Mouse (Mus musculus) hindbrain, postnatal 0 days (tissue): ENCODE data around the gene Tenm4. TPM values are rescaled to one million over a fixed set of nuclear protein-coding genes. Genes with fewer than 3 reads are reported as not detected.

ENCODE experiments used
- ATAC-seq: fragments of 200-750 bp; cut with Nextera tagmentation; 2 replicates; pipeline ENCODE4 v1.8.0; 2017; ENCODE audit warnings: mild to moderate bottlenecking, moderate TSS enrichment, moderate library complexity
- DNase-seq: peaks from one replicate; pipeline ENCODE4 v3.0.0-alpha.2; 2015; ENCODE audit warnings: low spot score
- H3K27ac ChIP-seq: fragments of 300-500 bp; sonication (generic); 2 replicates; pipeline ENCODE4 v1.5.1; 2014; ENCODE audit warnings: mild to moderate bottlenecking
- H3K27me3 ChIP-seq: fragments of 300-500 bp; sonication (generic); 2 replicates; pipeline ENCODE4 v1.6.1; 2014; ENCODE audit warnings: low read length, mixed read lengths; ENCODE audit not compliant: insufficient read depth
- H3K36me3 ChIP-seq: fragments of 300-500 bp; sonication (generic); 2 replicates; pipeline ENCODE4 v1.6.1; 2014; ENCODE audit warnings: low read length, mixed read lengths; ENCODE audit not compliant: insufficient read depth
- H3K4me1 ChIP-seq: fragments of 300-500 bp; sonication (generic); 2 replicates; pipeline ENCODE4 v1.6.1; 2014; ENCODE audit warnings: antibody characterized with exemption, low read length, mixed read lengths; ENCODE audit not compliant: insufficient read depth
- H3K4me2 ChIP-seq: fragments of 300-500 bp; sonication (generic); 2 replicates; pipeline ENCODE4 v1.6.1; 2014; ENCODE audit warnings: low read depth, mild to moderate bottlenecking, low read length, moderate library complexity, mixed read lengths
- H3K4me3 ChIP-seq: fragments of 300-500 bp; sonication (generic); 2 replicates; pipeline ENCODE4 v1.5.1; 2014; ENCODE audit warnings: low read length
- H3K9ac ChIP-seq: fragments of 300-500 bp; sonication (generic); replicated peaks from 2 replicates; pipeline ENCODE4 v1.6.1; 2014; ENCODE audit warnings: mild to moderate bottlenecking, low read length, moderate library complexity, mixed read lengths
- H3K9me3 ChIP-seq: fragments of 300-500 bp; sonication (generic); 2 replicates; pipeline ENCODE4 v1.6.1; 2016; ENCODE audit warnings: low read length, mixed read lengths
- CTCF ChIP-seq: IDR thresholded peaks from 2 replicates; pipeline ENCODE4 v1.5.1; 2016; ENCODE audit warnings: antibody characterized with exemption, control low read depth, low read depth
- WGBS: fragments of 180-500 bp; shearing (Covaris S2); extraction: QIAGEN DNeasy Blood & Tissue Kit; methylation state at CpG from one replicate; pipeline ENCODE4 v1.1.7; 2014; 5-methylcytosine and 5-hydroxymethylcytosine counted together
- polyA plus RNA-seq: library from polyadenylated mRNA; unstranded; fragments of >200 nt; fragmentation: Nextera tagmentation; extraction: Ambion mirVana; gene quantifications from 2 replicates; pipeline ENCODE4 v1.2.1, GENCODE M21; 2015
- total RNA-seq: library from RNA; depleted of rRNA; stranded (reverse); fragments of >200 nt; gene quantifications from 2 replicates; pipeline ENCODE4 v1.2.3, GENCODE M21; 2014

Tenm4 gene
- total and polyA plus RNA-seq, 2 experiments from 2014 or later: 24.1 to 49.7 TPM

- Histone ChIP-seq H3K4me2 (no peak overlapping the region), H3K27ac (no peak overlapping the region), H3K9me3 (no peaks in the 10 kb centered on the region), H3K27me3 (no peaks in the 10 kb centered on the region), H3K36me3 (no peaks in the 10 kb centered on the region), H3K4me3 (no peak overlapping the region), H3K9ac (no peak overlapping the region), H3K4me1 (0 out of 2 replicates have a peak, but pooled peaks cover 5% of the 10 kb centered on the region)
- no peak for TF ChIP-seq CTCF
- 68% methylated on average over 12 of the region's 12 CpGs for WGBS
- DNase-seq (no peak), ATAC-seq (no peak)
Observed at GRCm38 (mm10) chr7:96755459-96756094, 584.5 kb downstream of the Tenm4 start.

- H3K4me1 ChIP-seq: 0 out of 2 replicates have a peak, but pooled peaks cover 5% of the 10 kb centered on the region
- no peaks in the 10 kb centered on the region for H3K9me3 ChIP-seq
- ATAC-seq (no peak), DNase-seq (no peak)
- H3K4me2 ChIP-seq: no peak overlapping the region
- no peak overlapping the region for H3K4me3 ChIP-seq
- H3K9ac ChIP-seq: no peak overlapping the region
- H3K27ac ChIP-seq: no peak overlapping the region
- 50% methylated on average over 10 of the region's 10 CpGs for WGBS
- no peak for TF ChIP-seq CTCF
- no peaks in the 10 kb centered on the region for H3K27me3 ChIP-seq
- H3K36me3 ChIP-seq: no peaks in the 10 kb centered on the region
Observed at GRCm38 (mm10) chr7:96756104-96756742, 585.2 kb downstream of the Tenm4 start.

GRCm38 (mm10) chr7:96757067-96757466, 586.0 kb downstream of the Tenm4 start:
- 82% methylated on average over 8 of the region's 8 CpGs for WGBS
- H3K9ac ChIP-seq: no peak overlapping the region
- no peak for TF ChIP-seq CTCF
- H3K27me3 ChIP-seq: no peaks in the 10 kb centered on the region
- H3K4me2 ChIP-seq: no peak overlapping the region
- H3K27ac ChIP-seq: no peak overlapping the region
- 0 out of 2 replicates have a peak, but pooled peaks cover 5% of the 10 kb centered on the region for H3K4me1 ChIP-seq
- H3K4me3 ChIP-seq: no peak overlapping the region
- no peaks in the 10 kb centered on the region for H3K9me3 ChIP-seq
- DNase-seq (no peak), ATAC-seq (no peak)
- no peaks in the 10 kb centered on the region for H3K36me3 ChIP-seq

DNA sequence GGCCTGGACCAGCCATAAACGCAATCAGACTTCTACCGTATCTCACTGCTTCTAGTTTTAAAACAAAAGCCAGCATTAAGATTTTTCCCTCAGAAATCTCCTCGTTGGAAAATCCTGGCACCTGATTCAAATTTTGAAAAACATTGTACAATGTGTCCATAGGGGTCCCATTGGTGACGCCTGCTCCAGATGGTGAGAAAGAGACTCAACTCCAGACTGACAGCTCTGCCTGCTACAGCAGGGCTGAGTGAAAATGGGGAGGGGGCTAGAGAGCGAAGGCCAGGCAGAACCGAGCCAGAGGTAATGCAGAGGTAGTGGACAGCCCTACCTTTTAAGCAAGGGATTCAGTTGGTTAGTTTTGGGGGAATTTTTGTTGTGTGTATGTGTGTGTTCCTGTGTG, 589.2 kb downstream of the Tenm4 start:
- Histone ChIP-seq H3K9ac (no peak overlapping the region), H3K4me1 (0 out of 2 replicates have a peak, but pooled peaks cover 5% of the 10 kb centered on the region), H3K27ac (no peak overlapping the region), H3K9me3 (no peaks in the 10 kb centered on the region), H3K27me3 (no peaks in the 10 kb centered on the region), H3K36me3 (no peaks in the 10 kb centered on the region), H3K4me3 (no peak overlapping the region), H3K4me2 (no peak overlapping the region)
- DNase-seq (no peak), ATAC-seq (no peak)
- WGBS: 46% methylated on average over 6 of the region's 6 CpGs
- TF ChIP-seq CTCF: no peak

DNA sequence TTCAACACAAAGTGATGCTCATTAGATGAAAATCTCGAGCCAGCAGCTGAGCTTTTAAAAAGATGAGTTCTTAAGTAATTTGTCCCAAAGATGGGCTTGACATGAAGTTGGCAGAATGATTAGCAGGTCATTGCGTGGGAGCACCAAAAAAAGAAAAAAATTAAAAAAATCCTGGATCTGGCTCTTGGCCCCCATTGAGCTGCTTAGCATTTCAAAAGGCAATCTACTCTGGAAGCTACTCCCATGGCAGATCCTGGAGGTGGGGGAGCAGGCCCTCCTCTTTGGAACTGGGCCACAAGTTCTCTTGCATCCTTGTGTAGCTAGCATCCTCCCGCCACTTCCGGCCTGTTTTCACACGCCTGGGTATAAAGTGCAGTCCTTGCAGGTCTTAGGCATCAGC, 590.1 kb downstream of the Tenm4 start:
- Histone ChIP-seq H3K4me3 (no peak overlapping the region), H3K27me3 (no peaks in the 10 kb centered on the region), H3K9me3 (no peaks in the 10 kb centered on the region), H3K9ac (no peak overlapping the region), H3K4me1 (0 out of 2 replicates have a peak, but pooled peaks cover 4% of the 10 kb centered on the region), H3K4me2 (no peak overlapping the region), H3K27ac (no peak overlapping the region), H3K36me3 (no peaks in the 10 kb centered on the region)
- 27% methylated on average over 5 of the region's 5 CpGs for WGBS
- no peak; the same call in 1 of the 2 replicates for ATAC-seq
- DNase-seq: peak; percentile 49
- TF ChIP-seq CTCF: no peak

DNA sequence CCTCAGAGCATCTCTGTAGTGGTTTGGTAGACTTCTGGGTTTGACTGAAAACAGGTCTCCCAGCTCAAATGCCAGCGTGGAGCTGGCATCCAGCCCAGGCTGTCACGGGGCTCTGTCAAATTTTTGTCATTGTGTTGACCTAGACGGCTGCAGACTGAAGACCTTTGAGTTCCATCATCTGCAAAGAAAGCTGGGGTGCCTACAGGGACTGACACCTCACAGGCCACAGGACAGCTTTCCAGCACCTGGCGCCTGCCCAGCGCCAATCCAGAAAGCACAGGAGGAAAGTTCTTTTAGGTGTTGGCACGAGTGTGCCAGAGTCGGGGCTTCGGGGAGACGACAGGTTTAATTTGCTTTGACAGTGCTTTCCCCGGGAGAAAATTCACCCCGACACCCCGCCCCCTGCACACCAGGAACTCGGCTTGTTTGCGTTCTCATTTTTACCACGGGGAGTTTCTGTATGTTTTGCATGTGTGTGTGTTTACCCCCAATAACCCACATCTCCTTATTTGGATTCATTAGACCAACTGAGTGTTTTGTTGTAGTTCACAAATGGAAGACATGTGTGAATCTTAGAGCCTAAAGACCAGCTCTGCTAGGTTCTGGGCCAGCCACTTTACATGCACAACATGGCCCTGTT, 594.4 kb downstream of the Tenm4 start:
- DNase-seq (peak; percentile 61), ATAC-seq (no peak)
- H3K27me3 ChIP-seq: no peaks in the 10 kb centered on the region
- no peak overlapping the region for H3K9ac ChIP-seq
- H3K27ac ChIP-seq: no peak overlapping the region
- H3K9me3 ChIP-seq: no peaks in the 10 kb centered on the region
- WGBS: 41% methylated on average over 15 of the region's 15 CpGs
- no peaks in the 10 kb centered on the region for H3K36me3 ChIP-seq
- no peak overlapping the region for H3K4me2 ChIP-seq
- no peaks in the 10 kb centered on the region for H3K4me1 ChIP-seq
- no peak overlapping the region for H3K4me3 ChIP-seq
- no peak for TF ChIP-seq CTCF
